In the genomic region with DNA sequence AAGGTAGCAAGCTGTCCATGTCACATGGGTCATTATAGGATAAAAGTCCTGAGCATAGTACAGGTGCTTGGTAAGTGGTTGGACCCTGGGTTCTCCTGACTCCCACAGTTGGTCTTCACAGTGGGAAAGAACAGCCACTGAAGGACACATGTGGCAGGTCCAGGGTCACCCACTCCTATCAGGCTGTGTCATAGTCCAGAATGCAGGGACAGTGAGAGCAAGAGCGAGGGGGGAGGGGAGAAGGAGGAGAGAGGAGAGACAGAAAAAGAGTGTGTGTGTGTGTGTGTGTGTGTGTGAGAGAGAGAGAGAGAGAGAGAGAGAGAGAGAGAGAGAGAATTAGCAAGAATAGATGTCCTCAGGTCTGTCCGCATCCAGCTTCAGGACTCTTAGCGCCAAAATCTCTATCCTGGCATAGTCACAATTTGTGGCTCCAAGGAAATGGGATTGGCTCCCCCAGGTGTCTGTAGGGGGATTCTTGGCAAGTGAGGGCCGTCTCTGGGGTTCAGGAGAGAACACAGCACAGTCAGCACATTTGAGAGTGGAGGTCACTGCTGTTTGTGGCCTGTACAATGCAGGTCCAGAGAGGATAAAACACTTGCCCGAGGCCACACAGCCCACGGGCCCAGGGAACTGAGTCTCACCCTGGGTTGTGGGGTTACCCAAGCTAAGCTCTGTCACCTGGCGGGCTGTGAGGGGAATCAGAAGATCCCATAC, we compare ENCODE assay signal across 16 mouse cellular contexts. TPM values are rescaled to one million over a fixed set of nuclear protein-coding genes. Genes with fewer than 3 reads are reported as not detected.
"Had no signal": no experiment of that assay in that cellular context is flagged by ENCODE, and none has a peak within 500 bp of the region (broad histone marks: within the 10 kb centered on the region; RNA-seq: fewer than 3 reads in every experiment).

No protein-coding gene starts in this region.

- H3K9me3 ChIP-seq: limb, embryonic 13.5 days; liver, embryonic 15.5 days; stomach, embryonic 15.5 days had no signal

- H3K4me3 ChIP-seq: limb, embryonic 13.5 days; liver, embryonic 15.5 days; stomach, embryonic 15.5 days had no signal

- H3K36me3 ChIP-seq: limb, embryonic 13.5 days; liver, embryonic 15.5 days; stomach, embryonic 15.5 days had no signal

- ATAC-seq: lung, postnatal 0 days had no signal

- H3K27me3 ChIP-seq: stomach, embryonic 15.5 days had no signal

- H3K9ac ChIP-seq: limb, embryonic 13.5 days; liver, embryonic 15.5 days; stomach, embryonic 15.5 days had no signal

- H3K4me1 ChIP-seq: liver, embryonic 15.5 days had no signal

- H3K4me2 ChIP-seq: limb, embryonic 13.5 days; liver, embryonic 11.5 days; liver, embryonic 15.5 days; stomach, embryonic 15.5 days had no signal

- H3K27ac ChIP-seq: limb, embryonic 13.5 days; liver, embryonic 15.5 days; stomach, embryonic 15.5 days had no signal

RNA-seq across cellular contexts. Expression of a gene that starts 15.6 kb away (rescaled TPM):
- total RNA-seq: monocyte, adult 5-6 weeks had no signal

RNA-seq across cellular contexts. Expression of a gene that starts 19.3 kb away (rescaled TPM):
- total RNA-seq: layer of hippocampus, postnatal 14 days; left cerebral cortex, adult 18-20 months; left cerebral cortex, postnatal 10 days; left cerebral cortex, postnatal 4 days; megakaryocyte progenitor cell, adult 5-6 weeks; monocyte, adult 5-6 weeks had no signal
- polyA plus RNA-seq: kidney, embryonic 14.5 days; large intestine, adult 2 months; limb, embryonic 13.5 days; liver, embryonic 11.5 days; lung, postnatal 0 days; spleen, adult 2 months; urinary bladder, adult 2 months had no signal

RNA-seq across cellular contexts. Expression of a gene that starts 25.5 kb away (rescaled TPM):
- total RNA-seq: left cerebral cortex, adult 18-20 months; megakaryocyte progenitor cell, adult 5-6 weeks; monocyte, adult 5-6 weeks had no signal
- polyA plus RNA-seq: kidney, embryonic 14.5 days; limb, embryonic 13.5 days; liver, embryonic 15.5 days; lung, adult 2 months; lung, postnatal 0 days; spleen, adult 2 months; urinary bladder, adult 2 months had no signal
